Mouse (Mus musculus) liver, embryonic 16.5 days (tissue): ENCODE measurements around the gene H2-DMb2. TPM values are rescaled to one million over a fixed set of nuclear protein-coding genes. Genes with fewer than 3 reads are reported as not detected.

Experiments used
- ATAC-seq: fragments of 200-750 bp; cut with Nextera tagmentation; 2 replicates; pipeline ENCODE4 v1.8.0; 2017; ENCODE audit warnings: low read depth, mild to moderate bottlenecking, moderate number of reproducible peaks, moderate library complexity
- H3K27ac ChIP-seq: fragments of 300-500 bp; sonication (generic); 2 replicates; pipeline ENCODE4 v1.5.1; 2014; ENCODE audit warnings: mild to moderate bottlenecking, low read length
- H3K27me3 ChIP-seq: fragments of 300-500 bp; sonication (generic); 2 replicates; pipeline ENCODE4 v1.6.1; 2014; ENCODE audit warnings: low read depth, low read length, mixed read lengths; ENCODE audit not compliant: control insufficient read depth, insufficient read depth
- H3K36me3 ChIP-seq: fragments of 300-500 bp; sonication (generic); 2 replicates; pipeline ENCODE4 v1.6.1; 2014; ENCODE audit warnings: mild to moderate bottlenecking; ENCODE audit not compliant: control insufficient read depth, insufficient read depth
- H3K4me1 ChIP-seq: fragments of 300-500 bp; sonication (generic); 2 replicates; pipeline ENCODE4 v1.6.1; 2014; ENCODE audit warnings: low read depth, low read length, mixed read lengths; ENCODE audit not compliant: control insufficient read depth
- H3K4me2 ChIP-seq: fragments of 300-500 bp; sonication (generic); 2 replicates; pipeline ENCODE4 v1.6.1; 2014; ENCODE audit warnings: low read depth, low read length, mixed read lengths
- H3K4me3 ChIP-seq: fragments of 300-500 bp; sonication (generic); 2 replicates; pipeline ENCODE4 v1.5.1; 2014; ENCODE audit warnings: low read depth, mild to moderate bottlenecking, low read length
- H3K9ac ChIP-seq: fragments of 300-500 bp; sonication (generic); 2 replicates; pipeline ENCODE4 v1.6.1; 2014; ENCODE audit warnings: low read depth, low read length
- H3K9me3 ChIP-seq: fragments of 300-500 bp; sonication (generic); replicated peaks from 2 replicates; pipeline ENCODE4 v1.6.1; 2016; ENCODE audit warnings: low read length; ENCODE audit not compliant: control insufficient read depth
- WGBS: fragments of 180-500 bp; shearing (Covaris S2); extraction: QIAGEN DNeasy Blood & Tissue Kit; methylation state at CpG from one replicate; pipeline ENCODE4 v1.1.7; 2014; ENCODE audit not compliant: insufficient replicate concordance; 5-methylcytosine and 5-hydroxymethylcytosine counted together
- polyA plus RNA-seq: library from polyadenylated mRNA; unstranded; fragments of >200 nt; fragmentation: Nextera tagmentation; extraction: Ambion mirVana; gene quantifications from 2 replicates; pipeline ENCODE4 v1.2.1, GENCODE M21; 2015

The H2-DMb2 gene
- polyA plus RNA-seq, 1 experiment from 2014 or later = 1.0 TPM

- WGBS = 77% methylated on average over 10 of the region's 10 CpGs
- no peak for ATAC-seq
- H3K27ac ChIP-seq = no peak overlapping the region
- H3K36me3 ChIP-seq = no peaks in the 10 kb centered on the region
- H3K27me3 ChIP-seq = peaks cover 24% of the 10 kb centered on the region
- no peak overlapping the region for H3K4me3 ChIP-seq
- no peaks in the 10 kb centered on the region for H3K9me3 ChIP-seq
- peaks cover 18% of the 10 kb centered on the region for H3K4me1 ChIP-seq
- H3K4me2 ChIP-seq = no peak overlapping the region
- H3K9ac ChIP-seq = no peak overlapping the region
Observed at GRCm38 (mm10) chr17:34200047-34200446, 56.9 kb downstream of the H2-DMb2 start.

DNA sequence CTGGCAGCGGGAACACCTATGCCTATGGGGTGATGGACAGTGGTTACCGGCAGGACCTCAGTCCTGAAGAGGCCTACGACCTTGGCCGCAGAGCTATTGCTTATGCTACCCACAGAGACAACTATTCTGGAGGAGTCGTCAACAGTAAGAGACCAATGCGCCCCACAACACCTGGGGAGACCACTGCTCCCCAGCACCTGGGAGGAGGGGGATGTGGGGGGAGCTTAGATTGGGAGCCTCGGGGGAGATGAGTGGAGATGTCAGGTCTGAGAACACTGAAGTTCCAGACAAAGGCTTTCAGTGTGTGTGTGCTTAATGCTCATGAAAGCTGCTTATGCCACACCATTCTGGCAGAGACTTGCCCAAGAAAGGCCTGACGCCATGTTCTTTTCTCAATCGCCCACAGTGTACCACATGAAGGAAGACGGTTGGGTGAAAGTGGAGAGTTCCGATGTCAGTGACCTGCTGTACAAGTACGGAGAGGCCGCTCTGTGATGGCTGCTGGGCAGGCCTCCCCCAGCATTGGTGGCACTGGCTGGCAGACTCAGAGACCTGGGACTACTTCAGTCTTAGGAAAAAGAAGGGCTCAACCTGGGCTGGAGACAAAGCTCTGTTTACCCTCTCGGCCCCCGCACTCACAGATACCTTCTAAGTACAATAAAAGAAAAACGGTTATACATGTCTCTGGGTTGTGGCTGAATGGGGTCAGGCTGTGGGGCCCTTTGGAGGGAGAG is 57.8 kb downstream of the H2-DMb2 start:
- 77% methylated on average over 16 of the region's 16 CpGs for WGBS
- Histone ChIP-seq H3K4me1 (peaks cover 26% of the 10 kb centered on the region), H3K9me3 (no peaks in the 10 kb centered on the region), H3K9ac (no peak overlapping the region), H3K36me3 (no peaks in the 10 kb centered on the region), H3K4me3 (no peak overlapping the region), H3K4me2 (no peak overlapping the region), H3K27me3 (peaks cover 24% of the 10 kb centered on the region), H3K27ac (no peak overlapping the region)
- no peak for ATAC-seq

Other genes starting within 250 kb of the H2-DMb2 start
- gene Platr17, start 238.2 kb upstream of the H2-DMb2 start, polyA plus RNA-seq = 0.21 and 0.54 TPM in 2 replicates
- 18.6 and 19.6 TPM in 2 replicates for gene Daxx, start 233.9 kb upstream of the H2-DMb2 start, polyA plus RNA-seq
- 31.0 and 34.6 TPM in 2 replicates for gene Tapbp, start 227.4 kb upstream of the H2-DMb2 start, polyA plus RNA-seq
- gene Zbtb22, start 227.4 kb upstream of the H2-DMb2 start, polyA plus RNA-seq = 7.8 and 9.1 TPM in 2 replicates
- gene Rgl2, start 213.8 kb upstream of the H2-DMb2 start, polyA plus RNA-seq = 7.8 and 9.0 TPM in 2 replicates
- gene Pfdn6, start 203.0 kb upstream of the H2-DMb2 start, polyA plus RNA-seq = 83.8 and 96.4 TPM in 2 replicates
- gene Wdr46, start 202.6 kb upstream of the H2-DMb2 start, polyA plus RNA-seq = 12.2 and 13.4 TPM in 2 replicates
- 2.2 and 2.3 TPM in 2 replicates for gene B3galt4, start 191.8 kb upstream of the H2-DMb2 start, polyA plus RNA-seq
- gene Vps52, start 187.5 kb upstream of the H2-DMb2 start, polyA plus RNA-seq = 21.3 and 21.9 TPM in 2 replicates
- gene Rps18, start 187.3 kb upstream of the H2-DMb2 start, polyA plus RNA-seq = 904 and 1,002 TPM in 2 replicates
- gene H2-K1, start 143.0 kb upstream of the H2-DMb2 start, polyA plus RNA-seq = 126 and 139 TPM in 2 replicates
- gene Ring1, start 118.6 kb upstream of the H2-DMb2 start, polyA plus RNA-seq = 3.2 and 4.0 TPM in 2 replicates
- 30.1 and 32.2 TPM in 2 replicates for gene H2-Ke6, start 115.2 kb upstream of the H2-DMb2 start, polyA plus RNA-seq
- gene Slc39a7, start 111.6 kb upstream of the H2-DMb2 start, polyA plus RNA-seq = 58.8 and 59.8 TPM in 2 replicates
- 14.7 and 15.7 TPM in 2 replicates for gene Rxrb, start 111.5 kb upstream of the H2-DMb2 start, polyA plus RNA-seq
- 0.26 and 0.27 TPM in 2 replicates for gene Col11a2, start 103.9 kb upstream of the H2-DMb2 start, polyA plus RNA-seq
- 0.43 and 0.57 TPM in 2 replicates for gene H2-Oa, start 51.0 kb upstream of the H2-DMb2 start, polyA plus RNA-seq
- 5.3 and 5.5 TPM in 2 replicates for gene H2-DMa, start 23.8 kb upstream of the H2-DMb2 start, polyA plus RNA-seq
- gene Brd2, start 20.7 kb upstream of the H2-DMb2 start, polyA plus RNA-seq = 32.0 and 35.8 TPM in 2 replicates
- 1.3 and 1.5 TPM in 2 replicates for gene H2-DMb1, start 9.8 kb downstream of the H2-DMb2 start, polyA plus RNA-seq
- gene Tap1, start 44.2 kb downstream of the H2-DMb2 start, polyA plus RNA-seq = 3.8 and 4.2 TPM in 2 replicates
- gene Psmb9, start 44.5 kb downstream of the H2-DMb2 start, polyA plus RNA-seq = 9.6 and 9.7 TPM in 2 replicates
- gene Psmb8, start 54.4 kb downstream of the H2-DMb2 start, polyA plus RNA-seq = 17.7 and 18.5 TPM in 2 replicates
- gene Tap2, start 60.2 kb downstream of the H2-DMb2 start, polyA plus RNA-seq = 6.7 TPM in 2 replicates
- 0.44 and 0.54 TPM in 2 replicates for gene H2-Ob, start 95.6 kb downstream of the H2-DMb2 start, polyA plus RNA-seq
- 8.9 and 12.0 TPM in 2 replicates for gene H2-Ab1, start 114.4 kb downstream of the H2-DMb2 start, polyA plus RNA-seq
- gene H2-Aa, start 144.5 kb downstream of the H2-DMb2 start, polyA plus RNA-seq = 4.3 and 4.7 TPM in 2 replicates
- 3.1 and 3.2 TPM in 2 replicates for gene H2-Eb1, start 162.6 kb downstream of the H2-DMb2 start, polyA plus RNA-seq
- gene H2-Eb2, start 182.4 kb downstream of the H2-DMb2 start, polyA plus RNA-seq = not detected in 2 replicates
- gene Btnl2, start 211.5 kb downstream of the H2-DMb2 start, polyA plus RNA-seq = 0.04 and 0.13 TPM in 2 replicates
- gene Btnl1, start 233.8 kb downstream of the H2-DMb2 start, polyA plus RNA-seq = 0.06 and 0.31 TPM in 2 replicates